Mouse (Mus musculus) cerebellum, adult 18-20 months (tissue): ENCODE results near the gene Ppig.

ENCODE experiments used
- DNase-seq, 2 experiments: peaks; one replicate each; pipeline ENCODE4 v3.0.0; 2021

Gene Ppig

GRCm38 (mm10) chr2:69764716-69765115, 42.4 kb downstream of the Ppig start:
- DNase-seq, result no peak

- DNase-seq, result no peak
Observed at GRCm38 (mm10) chr2:69773331-69773730, 51.0 kb downstream of the Ppig start.

- DNase-seq, result no peak
Observed at GRCm38 (mm10) chr2:69777985-69778835, 55.9 kb downstream of the Ppig start.

GRCm38 (mm10) chr2:69778836-69779177, 56.5 kb downstream of the Ppig start:
- no peak for DNase-seq

GRCm38 (mm10) chr2:69788974-69789373, 66.6 kb downstream of the Ppig start:
- no peak for DNase-seq

GRCm38 (mm10) chr2:69789429-69790069, 67.2 kb downstream of the Ppig start, which contains the start of the genes Ccdc173 and Phospho2:
TSS of gene Ccdc173 (minus strand) at chr2:69789575.
TSS of gene Phospho2 (plus strand) at chr2:69789623.
- peak; percentile 98 to 99 for DNase-seq

GRCm38 (mm10) chr2:69790285-69790684, 67.9 kb downstream of the Ppig start:
- DNase-seq, result peak; percentile 87 to 90

- DNase-seq, result no peak
Observed at GRCm38 (mm10) chr2:69790722-69791121, 68.4 kb downstream of the Ppig start.

GRCm38 (mm10) chr2:69802911-69803312, 80.6 kb downstream of the Ppig start:
- peak; percentile 51 to 62 for DNase-seq
